Mouse (Mus musculus) cerebellum, adult 8-10 months (tissue): ENCODE data around the gene Dyx1c1.
A peak's percentile ranks its signal among the peaks of the same experiment; 100 is the strongest.

Experiments
- DNase-seq: peaks from one replicate; pipeline ENCODE4 v3.0.0; 2022

Dyx1c1 gene

GRCm38 (mm10) chr9:72958521-72959450 is at the start of gene Dyx1c1, which contains the start of gene Gm44503:
Gene Dyx1c1, plus strand, starts transcription at chr9:72958785.
Gene Gm44503, plus strand, starts transcription at chr9:72958852.
- DNase-seq, result peak; percentile 51

- DNase-seq, result no peak
These were observed 47.2 kb upstream of the Dyx1c1 start for GRCm38 (mm10) chr9:72911381-72911780.

GRCm38 (mm10) chr9:72913551-72913950 is 45.0 kb upstream of the Dyx1c1 start:
- no peak for DNase-seq

- no peak for DNase-seq
These were observed 42.9 kb upstream of the Dyx1c1 start for GRCm38 (mm10) chr9:72915728-72916127.

GRCm38 (mm10) chr9:72923068-72923467 is 35.5 kb upstream of the Dyx1c1 start:
- no peak for DNase-seq

GRCm38 (mm10) chr9:72925021-72925934 is 33.3 kb upstream of the Dyx1c1 start, which contains the start of gene Pygo1:
Gene Pygo1, plus strand, starts transcription at chr9:72925645.
- DNase-seq, result peak; percentile 25

- DNase-seq, result no peak
These were observed 32.7 kb upstream of the Dyx1c1 start for GRCm38 (mm10) chr9:72925935-72926258.

- DNase-seq, result no peak
These were observed 27.3 kb upstream of the Dyx1c1 start for GRCm38 (mm10) chr9:72931166-72931790.

GRCm38 (mm10) chr9:72935309-72935708 is 23.3 kb upstream of the Dyx1c1 start:
- no peak for DNase-seq

- DNase-seq, result no peak
These were observed 22.3 kb upstream of the Dyx1c1 start for GRCm38 (mm10) chr9:72936301-72936700.

GRCm38 (mm10) chr9:72943424-72943823 is 15.2 kb upstream of the Dyx1c1 start:
- no peak for DNase-seq

- DNase-seq, result no peak
These were observed 14.3 kb upstream of the Dyx1c1 start for GRCm38 (mm10) chr9:72944286-72944685.

- DNase-seq, result no peak
These were observed 11.6 kb upstream of the Dyx1c1 start for GRCm38 (mm10) chr9:72947010-72947409.

GRCm38 (mm10) chr9:72949572-72949971 is 9.0 kb upstream of the Dyx1c1 start:
- no peak for DNase-seq

GRCm38 (mm10) chr9:72954746-72955145 is 3.8 kb upstream of the Dyx1c1 start:
- no peak for DNase-seq

GRCm38 (mm10) chr9:72955546-72955945 is 3.0 kb upstream of the Dyx1c1 start:
- peak; percentile 21 for DNase-seq

GRCm38 (mm10) chr9:72961346-72961745 is 2.8 kb downstream of the Dyx1c1 start:
- DNase-seq, result no peak

- no peak for DNase-seq
These were observed 3.4 kb downstream of the Dyx1c1 start for GRCm38 (mm10) chr9:72961959-72962358.

- peak; percentile 54 for DNase-seq
These were observed 9.9 kb downstream of the Dyx1c1 start for GRCm38 (mm10) chr9:72968349-72969061.

- no peak for DNase-seq
These were observed 11.3 kb downstream of the Dyx1c1 start for GRCm38 (mm10) chr9:72969874-72970273.

- DNase-seq, result no peak
These were observed 13.8 kb downstream of the Dyx1c1 start for GRCm38 (mm10) chr9:72972435-72972834.

- DNase-seq, result no peak
These were observed 14.4 kb downstream of the Dyx1c1 start for GRCm38 (mm10) chr9:72972984-72973383.
